Mouse (Mus musculus) erythroblast, embryonic 14.5 days (primary cell): ENCODE data around the gene Fcgrt.

ENCODE experiments used
- GATA1 ChIP-seq: IDR thresholded peaks from 2 replicates; pipeline ENCODE4 v1.6.1; 2012; ENCODE audit warnings: low read length, inconsistent platforms, mixed read lengths
- TAL1 ChIP-seq: IDR thresholded peaks from 3 replicates; pipeline ENCODE4 v1.6.1; 2012; ENCODE audit warnings: low read length, inconsistent platforms, mixed read lengths

GRCm38 (mm10) chr7:45073949-45074348, 29.7 kb downstream of the Fcgrt start:
- TF ChIP-seq GATA1 (no peak), TAL1 (no peak)
